Mouse (Mus musculus) ovary, postnatal 36 days (tissue): ENCODE data around the gene Fuca1.

Source experiments
- DNase-seq: peaks from one replicate; pipeline ENCODE4 v3.0.0; 2022; ENCODE audit warnings: low spot score, mixed read lengths

Gene Fuca1

DNA sequence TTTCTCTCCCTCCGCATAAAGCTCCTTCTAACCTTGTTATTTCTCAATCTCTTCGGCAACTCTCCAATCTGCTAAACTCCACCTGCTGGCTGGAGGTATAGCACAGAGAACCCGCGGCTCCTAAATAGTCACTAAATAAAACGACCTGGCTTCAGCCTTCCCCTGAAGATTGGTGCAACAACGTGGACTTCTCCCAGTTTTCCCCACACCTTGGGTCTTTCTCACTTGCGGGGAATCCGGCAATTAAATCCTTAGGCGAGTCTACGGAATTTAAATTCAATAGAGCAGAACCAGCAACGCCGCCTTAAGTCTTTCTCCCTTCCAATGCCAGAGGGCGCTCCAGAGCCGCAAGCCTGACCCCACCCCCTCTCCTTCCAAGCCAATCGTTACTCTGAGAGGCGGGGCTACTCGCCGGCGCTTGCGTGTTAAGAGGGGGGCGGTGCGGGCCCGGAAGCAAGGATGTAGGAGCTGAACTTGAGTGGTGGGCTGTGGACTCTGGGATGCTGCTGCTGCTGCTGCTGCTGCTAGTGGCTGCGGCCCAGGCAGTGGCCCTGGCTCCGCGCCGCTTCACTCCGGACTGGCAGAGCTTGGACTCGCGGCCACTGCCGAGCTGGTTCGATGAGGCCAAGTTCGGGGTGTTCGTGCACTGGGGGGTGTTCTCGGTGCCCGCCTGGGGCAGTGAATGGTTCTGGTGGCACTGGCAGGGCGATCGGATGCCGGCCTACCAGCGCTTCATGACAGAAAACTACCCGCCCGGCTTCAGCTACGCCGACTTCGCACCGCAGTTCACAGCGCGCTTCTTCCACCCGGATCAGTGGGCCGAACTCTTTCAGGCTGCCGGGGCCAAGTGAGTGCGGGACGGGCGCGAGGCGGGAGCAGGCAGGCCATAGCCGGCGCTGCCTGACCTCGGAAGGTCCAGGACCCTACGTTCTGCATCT lies at the start of gene Fuca1:
Gene Fuca1 (plus strand): TSS at position 432 of the 938 bp plus-strand sequence.
- DNase-seq = peak; percentile 94

DNA sequence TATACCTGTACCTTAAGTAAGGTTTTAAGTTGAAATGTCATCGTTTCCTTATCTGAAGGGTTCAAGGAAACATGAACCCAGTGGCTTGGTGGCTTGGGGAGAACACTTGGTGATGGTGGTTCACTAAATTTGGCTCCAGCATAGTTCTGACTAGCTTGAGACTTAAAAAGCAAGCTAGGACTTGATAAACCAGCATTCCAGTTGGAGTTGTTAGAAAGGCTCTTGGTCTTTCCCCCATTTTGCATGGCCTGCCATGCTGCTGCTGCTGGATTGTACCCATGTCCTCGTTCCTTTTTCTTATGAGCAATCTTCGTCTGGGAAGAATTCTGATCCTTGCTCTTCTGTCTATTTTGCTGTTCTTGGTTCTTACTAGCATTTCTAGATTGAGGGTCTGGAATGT lies 48.5 kb upstream of the Fuca1 start:
- no peak for DNase-seq

DNA sequence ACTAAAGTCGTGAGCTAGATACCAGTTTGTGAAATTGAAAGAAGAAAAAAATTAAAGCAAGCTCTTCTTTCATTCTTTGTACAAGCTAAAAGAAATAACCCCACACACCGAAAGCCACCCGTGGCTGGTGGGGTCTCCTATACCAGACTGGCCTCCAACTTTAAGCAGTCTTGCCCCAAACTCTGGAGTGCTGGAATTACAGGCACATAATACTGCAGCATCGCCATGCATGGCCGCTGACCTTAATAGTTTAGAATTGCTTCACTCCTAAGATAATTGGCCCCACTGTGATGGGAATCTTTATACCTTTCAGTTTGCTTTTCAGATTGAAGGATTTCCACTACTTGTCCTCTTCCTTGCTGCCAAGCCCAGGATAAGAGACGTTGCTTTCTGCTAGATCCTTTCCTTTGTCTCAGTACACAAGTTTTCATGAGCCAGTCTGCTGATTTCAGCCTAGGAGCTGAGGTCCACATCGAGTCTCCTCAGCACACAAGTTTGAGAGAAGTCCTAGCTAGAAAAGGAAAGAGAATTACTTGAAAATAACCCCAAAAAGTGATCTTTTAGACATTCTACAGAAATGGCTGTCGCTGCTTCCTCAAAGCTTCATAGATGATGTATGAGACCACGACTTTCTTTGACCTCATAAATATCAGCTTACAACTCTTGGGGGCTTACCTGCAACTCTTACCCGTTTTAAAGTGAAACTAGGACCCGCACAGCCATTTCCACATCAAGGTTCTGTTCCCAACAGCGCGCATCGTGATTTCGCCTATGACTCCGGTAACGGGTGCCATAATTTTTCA lies 47.7 kb upstream of the Fuca1 start:
- DNase-seq = no peak

- DNase-seq = peak; percentile 87
These were observed 46.9 kb upstream of the Fuca1 start, which contains the start of gene Pnrc2 for GRCm38 (mm10) chr4:135873526-135874202. Gene Pnrc2, minus strand, starts transcription at chr4:135873850.

GRCm38 (mm10) chr4:135874564-135875535 lies 45.7 kb upstream of the Fuca1 start:
- no peak for DNase-seq

DNA sequence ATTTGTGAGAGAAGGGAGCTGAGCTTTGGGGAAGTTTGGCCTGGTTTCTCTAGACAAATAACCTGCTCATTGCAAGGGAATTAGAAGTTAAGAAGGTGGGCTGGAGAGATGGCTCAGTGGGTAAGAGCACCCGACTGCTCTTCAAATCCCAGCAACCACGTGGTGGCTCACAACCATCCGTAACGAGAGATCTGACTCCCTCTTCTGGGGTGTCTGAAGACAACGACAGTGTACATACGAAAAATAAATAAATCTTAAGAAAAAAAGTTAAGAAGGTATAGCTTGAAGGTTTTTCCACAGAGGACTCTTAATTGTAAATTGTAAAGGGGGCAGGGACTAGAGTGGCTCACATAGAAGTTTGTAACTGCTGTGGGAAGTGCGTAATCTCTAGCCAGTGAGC lies 45.0 kb upstream of the Fuca1 start:
- DNase-seq = no peak

GRCm38 (mm10) chr4:135875991-135876582 lies 44.4 kb upstream of the Fuca1 start:
- peak; percentile 67 for DNase-seq

DNA sequence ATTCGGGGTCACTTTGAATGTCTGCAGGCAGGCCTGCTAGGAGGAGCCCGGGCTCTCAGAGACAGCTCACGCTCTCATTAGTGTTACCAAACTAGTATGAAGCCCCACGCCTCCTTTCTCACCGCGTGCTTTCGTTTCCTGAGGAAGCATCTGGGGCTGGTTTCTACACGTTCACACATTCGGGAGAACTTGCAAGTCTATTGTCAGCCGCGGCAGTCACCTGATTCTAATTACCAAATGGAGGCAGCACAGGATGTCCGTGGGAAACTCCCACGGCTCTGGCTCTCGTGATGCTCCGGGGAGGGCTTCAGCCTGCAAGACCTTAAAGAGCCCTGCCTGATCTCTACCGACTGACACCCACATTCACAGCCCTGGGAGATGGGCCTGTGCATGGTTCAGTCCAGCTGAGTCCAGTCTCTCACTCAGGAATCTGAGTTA lies 43.9 kb upstream of the Fuca1 start:
- peak; percentile 60 for DNase-seq

DNA sequence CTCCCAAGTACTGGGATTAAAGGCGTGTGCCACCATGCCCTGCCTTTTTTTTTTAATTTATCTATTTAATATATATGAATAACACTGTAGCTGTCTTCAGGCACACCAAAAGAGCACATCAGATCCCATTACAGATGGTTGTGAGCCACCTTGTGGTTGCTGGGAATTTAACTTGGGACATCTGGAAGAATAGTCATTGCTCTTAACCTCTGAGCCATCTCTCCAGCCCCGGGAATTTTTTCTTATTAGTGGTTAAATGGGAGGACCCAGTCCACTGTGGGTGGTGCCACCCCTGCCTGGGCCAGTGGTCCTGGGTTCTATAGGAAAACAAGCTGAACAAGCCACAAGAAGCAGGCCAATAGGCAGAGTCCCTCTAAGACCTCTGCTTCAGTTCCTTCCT lies 42.8 kb upstream of the Fuca1 start:
- no peak for DNase-seq

DNA sequence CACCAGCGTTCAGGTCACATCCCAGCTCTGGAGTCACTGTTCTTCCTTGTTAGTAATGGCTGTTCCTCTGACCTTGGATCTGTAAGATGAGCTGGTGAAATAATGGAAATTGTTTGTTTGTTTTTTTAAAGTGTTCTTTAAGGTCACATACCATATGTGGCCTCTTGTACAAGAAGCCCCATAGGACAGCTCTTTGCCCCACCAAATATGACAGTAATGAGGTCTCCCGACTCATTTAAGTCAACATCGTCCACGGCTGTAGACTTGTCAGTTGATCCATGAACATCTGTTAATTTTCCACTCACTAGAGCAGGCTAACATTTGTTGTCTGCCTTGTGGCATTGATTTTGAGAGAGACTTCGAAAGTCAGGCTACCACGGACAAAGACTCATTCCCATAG lies 41.5 kb upstream of the Fuca1 start:
- DNase-seq = no peak

- no peak for DNase-seq
These were observed 40.5 kb upstream of the Fuca1 start for GRCm38 (mm10) chr4:135880018-135880417.

- no peak for DNase-seq
These were observed 40.0 kb upstream of the Fuca1 start for GRCm38 (mm10) chr4:135880576-135880975.

GRCm38 (mm10) chr4:135882023-135882422 lies 38.5 kb upstream of the Fuca1 start:
- no peak for DNase-seq

DNA sequence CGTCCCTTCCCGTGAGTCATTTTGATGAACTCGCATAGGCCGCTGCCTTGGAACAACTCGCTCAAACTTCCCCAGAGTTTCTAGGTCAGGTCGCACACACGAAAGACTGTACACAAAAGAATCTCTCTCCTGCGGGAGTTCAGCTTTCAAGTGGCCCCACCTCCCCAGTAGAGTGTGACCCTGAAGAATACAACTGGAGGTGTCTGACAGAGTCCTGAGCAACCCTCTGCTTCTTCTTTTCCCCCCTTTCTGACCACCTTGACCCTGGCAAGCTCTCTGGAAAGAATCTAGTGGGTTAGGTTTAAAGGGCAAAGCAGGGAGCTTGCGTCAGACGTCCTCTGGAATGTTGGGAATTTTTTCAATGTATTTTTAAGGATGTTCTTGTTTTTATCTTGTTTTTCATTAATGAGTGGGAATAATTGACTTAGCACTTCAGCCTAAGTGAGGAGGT lies 37.1 kb upstream of the Fuca1 start:
- DNase-seq = peak; percentile 24

DNA sequence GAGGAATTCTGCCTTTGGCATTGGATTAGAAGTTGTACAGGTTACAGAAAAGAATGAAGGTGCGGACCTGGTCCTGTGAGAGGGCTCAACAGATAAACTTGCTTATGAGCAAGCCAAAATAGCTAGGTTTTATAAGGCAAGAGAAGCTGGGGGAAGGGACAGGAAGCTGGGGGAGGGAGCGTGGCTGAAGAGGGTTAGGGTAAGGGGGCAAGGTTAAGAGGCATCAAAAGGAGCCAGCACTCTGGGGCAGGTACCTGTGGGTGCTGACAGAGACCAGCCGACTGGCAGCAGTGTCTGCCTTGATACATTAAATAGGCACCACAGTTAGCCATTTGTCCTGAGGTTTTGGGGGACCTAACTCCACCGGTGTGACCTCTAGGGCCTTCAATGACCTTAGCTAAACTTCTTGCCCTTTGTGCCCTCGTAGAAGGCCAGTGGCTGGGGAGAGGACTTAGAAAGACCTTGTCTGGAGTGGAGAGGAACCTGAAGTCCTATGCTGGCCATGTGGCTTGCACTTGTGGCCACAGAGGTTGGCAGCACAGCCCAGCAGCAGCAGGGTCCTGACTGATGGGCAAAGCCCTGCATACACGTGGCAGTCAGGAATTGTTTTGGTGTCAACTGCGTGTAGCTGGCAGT lies 36.5 kb upstream of the Fuca1 start:
- no peak for DNase-seq

DNA sequence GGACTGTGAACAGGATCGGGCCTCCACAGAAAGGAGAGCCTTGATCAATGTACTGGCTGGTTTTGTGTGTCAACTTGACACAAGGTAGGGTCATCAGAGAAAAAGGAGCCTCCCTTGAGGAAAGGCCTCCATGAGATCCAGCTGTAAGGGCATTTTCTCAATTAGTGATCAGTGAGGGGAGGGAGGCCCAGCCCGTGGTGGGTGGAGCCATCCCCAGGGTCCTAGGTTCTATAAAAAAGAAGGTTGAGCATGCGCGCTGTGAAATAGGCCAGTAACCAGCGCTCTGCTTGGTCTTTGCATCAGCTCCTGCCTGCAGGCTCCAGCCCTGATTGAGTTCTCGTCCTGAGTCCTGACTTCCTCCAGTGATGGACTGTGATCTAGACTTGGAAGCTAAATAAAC lies 36.0 kb upstream of the Fuca1 start:
- DNase-seq = no peak

GRCm38 (mm10) chr4:135885676-135886075 lies 34.9 kb upstream of the Fuca1 start:
- no peak for DNase-seq

GRCm38 (mm10) chr4:135886184-135886583 lies 34.4 kb upstream of the Fuca1 start:
- DNase-seq = no peak

DNA sequence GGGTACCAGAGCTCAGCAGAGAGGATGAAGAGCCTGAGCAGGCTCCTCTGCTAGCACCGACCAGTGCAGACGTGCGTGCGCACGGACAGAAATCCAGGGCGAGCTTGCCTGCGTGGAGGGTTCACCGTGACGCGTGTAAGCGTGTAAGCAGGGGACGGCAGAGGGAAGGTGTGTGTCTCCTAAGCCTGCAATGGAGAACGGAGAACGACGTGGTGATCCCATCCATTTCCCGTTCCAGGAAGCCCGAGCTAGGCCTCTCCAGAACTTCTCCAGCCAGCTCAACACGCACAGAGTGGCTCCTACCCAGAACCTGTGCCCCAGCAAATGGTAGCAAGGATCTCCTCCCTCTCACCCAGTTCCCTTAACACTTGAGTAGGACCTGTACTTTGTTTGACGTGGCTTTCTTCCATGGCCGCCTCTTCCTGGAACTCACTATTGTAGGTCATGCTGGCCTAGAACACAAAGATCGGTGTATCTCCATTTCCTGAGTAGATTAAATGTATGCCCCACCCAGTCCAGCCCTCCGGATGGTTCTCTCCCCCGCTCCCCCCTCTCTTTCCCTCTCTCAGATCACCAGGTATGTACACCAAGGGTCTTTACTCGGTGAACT lies 32.0 kb upstream of the Fuca1 start:
- no peak for DNase-seq
